Mouse (Mus musculus): ENCODE measurements around the gene Tbc1d14.

The Tbc1d14 gene

DNA sequence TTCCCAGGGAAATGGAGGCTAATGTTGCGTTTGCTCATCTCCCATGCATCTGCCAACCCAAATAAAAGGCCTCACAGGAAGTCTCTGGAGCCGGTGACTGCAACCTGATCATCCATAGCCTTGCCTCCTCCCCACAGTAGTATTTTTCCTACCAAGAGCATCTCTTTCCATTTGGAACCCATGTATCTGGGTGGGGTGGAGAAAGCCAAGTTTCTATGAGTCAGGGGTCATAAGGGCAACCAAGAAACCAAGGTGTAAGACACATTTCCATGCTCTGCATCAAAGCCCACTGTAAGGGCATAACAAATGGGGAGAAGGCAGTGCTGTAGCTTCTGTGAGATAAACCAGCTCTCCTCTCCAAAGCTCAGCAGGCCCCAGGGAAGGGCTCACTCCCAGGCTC is 131.8 kb downstream of the Tbc1d14 start:
- DNase-seq (ENCODE audit: low spot score): no peak

- DNase-seq (ENCODE audit: low spot score): no peak
Observed at GRCm38 (mm10) chr5:36460712-36461111, 132.4 kb downstream of the Tbc1d14 start.

GRCm38 (mm10) chr5:36458926-36459325 is 134.2 kb downstream of the Tbc1d14 start:
- no peak for DNase-seq (ENCODE audit: low spot score)

DNA sequence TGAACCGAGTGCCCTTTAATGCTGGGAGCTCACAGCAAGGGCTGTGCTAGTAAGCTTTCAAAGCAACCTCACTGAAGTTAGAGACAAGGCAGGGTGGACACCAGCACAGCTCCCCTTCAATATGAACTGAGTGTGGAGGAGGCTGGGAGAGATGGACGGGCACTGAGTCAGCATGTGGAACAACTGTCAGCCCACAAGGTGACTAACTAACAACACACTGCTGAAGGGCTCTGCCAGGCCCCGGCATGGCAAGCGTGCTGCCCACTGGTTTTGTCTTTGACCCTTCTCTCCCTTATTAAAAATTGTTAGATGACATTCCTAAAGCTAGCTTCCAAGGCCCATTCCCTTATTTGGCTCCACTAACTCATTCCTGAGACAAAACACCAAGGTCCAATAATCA is 135.4 kb downstream of the Tbc1d14 start:
- no peak for DNase-seq (ENCODE audit: low spot score)

DNA sequence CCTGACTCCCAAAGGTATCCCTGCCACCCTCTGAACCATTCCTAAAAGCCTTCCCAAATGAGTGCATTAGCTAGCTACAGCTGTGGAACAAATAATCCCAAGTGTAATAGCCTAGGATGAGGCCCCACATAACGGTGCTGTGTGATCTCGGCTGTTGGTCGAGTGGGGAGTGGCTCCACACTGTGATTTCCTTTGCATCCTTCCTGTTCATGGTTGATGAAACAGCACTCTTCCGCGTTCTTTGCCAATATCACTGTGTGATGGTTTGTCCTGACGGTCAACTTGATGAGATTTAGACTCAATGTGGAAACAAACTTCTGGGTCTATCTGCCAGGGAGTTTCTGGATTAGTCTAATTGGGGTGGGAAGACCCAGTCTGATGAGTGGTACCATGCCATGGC is 140.3 kb downstream of the Tbc1d14 start:
- DNase-seq (ENCODE audit: low spot score): no peak

GRCm38 (mm10) chr5:36451872-36452389 is 141.1 kb downstream of the Tbc1d14 start:
- no peak for DNase-seq (ENCODE audit: low spot score)

GRCm38 (mm10) chr5:36451119-36451518 is 142.0 kb downstream of the Tbc1d14 start:
- no peak for DNase-seq (ENCODE audit: low spot score)

- DNase-seq (ENCODE audit: low spot score): no peak
Observed at GRCm38 (mm10) chr5:36449710-36450358, 143.2 kb downstream of the Tbc1d14 start.

DNA sequence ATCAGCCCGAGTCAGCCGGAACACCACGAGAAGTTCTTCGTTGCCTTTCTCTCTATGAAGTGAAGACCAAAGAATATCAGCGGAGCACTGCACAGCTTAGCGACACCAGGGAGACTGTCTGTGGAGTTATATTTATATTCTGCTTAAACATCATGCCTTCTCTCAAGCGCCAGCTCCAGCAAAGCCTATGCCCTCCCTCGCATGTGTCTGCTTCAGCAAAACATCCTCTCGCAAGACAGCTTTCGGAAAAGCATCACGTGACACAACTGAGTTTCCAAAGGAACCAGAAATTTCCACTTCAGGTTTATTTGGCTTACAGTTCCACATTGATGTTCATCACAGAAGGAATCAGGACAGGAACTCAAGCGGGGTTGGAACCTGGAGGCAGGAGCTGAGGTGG is 145.2 kb downstream of the Tbc1d14 start:
- DNase-seq (ENCODE audit: low spot score): no peak

DNA sequence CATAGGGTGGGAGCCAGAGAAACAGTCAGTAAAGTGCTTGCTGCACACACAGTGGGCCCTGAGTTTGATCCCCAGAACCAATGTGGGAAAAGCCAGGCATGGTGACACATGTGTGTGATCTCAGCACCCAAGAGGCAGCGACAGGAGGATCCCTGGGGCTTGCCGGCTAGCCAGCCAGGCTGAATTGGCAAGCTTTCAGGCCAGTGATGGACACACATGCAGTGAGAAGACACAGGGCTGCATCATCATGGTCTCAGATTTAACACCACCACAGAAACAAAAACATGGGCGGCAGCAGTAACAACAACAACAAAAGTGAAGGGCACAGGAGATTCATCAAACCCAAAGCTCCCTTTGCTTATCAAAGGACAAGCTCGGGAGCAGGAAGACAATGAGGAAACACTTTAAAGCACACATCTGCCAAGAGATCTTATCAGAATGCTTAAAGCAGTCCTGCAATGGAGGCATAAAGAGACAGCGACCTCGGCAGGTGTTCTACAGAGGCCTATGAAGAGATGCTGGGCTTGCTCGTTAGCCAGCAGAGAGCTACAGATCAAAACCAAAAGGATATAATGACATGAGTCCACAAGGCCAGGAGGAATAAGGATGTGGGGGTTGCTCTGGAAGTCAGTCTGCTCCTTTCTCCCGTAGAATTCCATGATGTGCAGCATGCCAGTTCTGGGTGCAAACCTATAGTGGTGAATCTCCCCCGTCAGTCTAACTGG is 146.7 kb downstream of the Tbc1d14 start:
- no peak for DNase-seq (ENCODE audit: low spot score)

- no peak for DNase-seq (ENCODE audit: low spot score)
Observed at GRCm38 (mm10) chr5:36445028-36445427, 148.0 kb downstream of the Tbc1d14 start.

GRCm38 (mm10) chr5:36444611-36445010 is 148.5 kb downstream of the Tbc1d14 start:
- DNase-seq (ENCODE audit: low spot score): no peak

GRCm38 (mm10) chr5:36440741-36441140 is 152.3 kb downstream of the Tbc1d14 start:
- DNase-seq (ENCODE audit: low spot score): no peak

All from urinary bladder, postnatal 10 days (tissue).